Mouse (Mus musculus) ovary, adult 18-20 months (tissue): ENCODE data around the gene Isca2.

Experiments used
- DNase-seq: peaks from one replicate; pipeline ENCODE4 v3.0.0; 2022; ENCODE audit warnings: low spot score, mixed read lengths

The Isca2 gene

DNA sequence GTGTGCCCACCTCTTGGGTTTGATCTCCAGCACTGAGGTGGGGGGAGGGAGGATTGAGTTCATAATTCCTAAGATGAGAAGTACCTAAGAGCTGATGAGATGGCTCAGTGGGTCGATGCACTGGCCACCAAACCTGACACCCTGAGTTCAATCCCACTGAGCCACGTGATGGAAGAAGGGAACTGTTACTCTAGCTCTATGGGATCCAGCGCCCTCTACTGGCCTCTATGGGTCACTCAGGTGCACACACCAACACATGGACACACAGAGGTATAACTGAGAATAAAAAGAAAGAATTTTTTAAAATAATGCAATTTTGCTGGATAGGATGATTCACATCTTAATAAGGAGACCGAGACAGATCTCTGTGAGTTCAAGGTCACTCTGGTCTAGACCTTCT, 45.4 kb downstream of the Isca2 start:
- DNase-seq = no peak

DNA sequence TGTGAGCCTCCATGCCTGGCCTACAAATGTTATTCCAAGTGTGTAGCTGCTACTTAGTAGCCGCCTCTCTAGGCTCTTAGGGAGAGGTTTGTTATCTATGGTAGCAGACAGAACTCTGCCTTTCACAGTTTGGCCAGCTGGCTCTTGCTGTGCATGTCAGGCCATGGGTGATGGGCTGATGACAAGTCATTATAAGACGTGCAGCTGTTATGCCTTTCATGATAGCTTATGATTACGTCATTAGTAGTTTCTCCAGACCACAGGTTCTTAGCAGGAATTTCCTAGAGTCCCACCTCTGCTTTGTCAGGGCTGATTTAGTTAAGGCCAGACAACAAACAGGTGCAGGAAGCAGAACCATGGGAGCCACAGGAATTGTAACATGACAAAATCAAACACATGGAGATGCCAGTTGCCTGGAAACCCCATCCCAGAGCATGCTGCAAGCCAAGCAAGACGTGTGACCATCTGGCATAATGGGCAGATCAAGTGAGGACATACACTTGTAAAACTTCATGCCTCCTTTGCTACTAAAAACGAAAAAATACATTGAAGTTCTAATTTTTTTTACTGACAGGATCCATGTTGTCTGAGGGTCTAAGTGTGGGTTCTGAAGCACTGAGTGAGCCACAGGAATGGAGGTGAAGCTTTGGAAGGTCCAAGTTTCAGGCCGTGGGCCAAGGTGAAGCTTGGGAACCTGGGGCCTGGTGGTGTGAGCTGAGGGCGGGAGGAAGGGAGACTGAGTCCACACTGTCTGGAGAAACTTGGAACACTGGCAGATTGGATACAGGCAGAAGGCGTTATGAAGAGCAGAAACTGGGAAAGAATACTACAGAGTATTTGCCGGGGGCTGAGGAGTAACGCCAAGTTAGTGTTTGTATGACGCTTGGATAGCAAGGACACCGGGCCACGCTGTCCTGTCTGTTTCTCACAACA, 46.5 kb downstream of the Isca2 start:
- DNase-seq = no peak

DNA sequence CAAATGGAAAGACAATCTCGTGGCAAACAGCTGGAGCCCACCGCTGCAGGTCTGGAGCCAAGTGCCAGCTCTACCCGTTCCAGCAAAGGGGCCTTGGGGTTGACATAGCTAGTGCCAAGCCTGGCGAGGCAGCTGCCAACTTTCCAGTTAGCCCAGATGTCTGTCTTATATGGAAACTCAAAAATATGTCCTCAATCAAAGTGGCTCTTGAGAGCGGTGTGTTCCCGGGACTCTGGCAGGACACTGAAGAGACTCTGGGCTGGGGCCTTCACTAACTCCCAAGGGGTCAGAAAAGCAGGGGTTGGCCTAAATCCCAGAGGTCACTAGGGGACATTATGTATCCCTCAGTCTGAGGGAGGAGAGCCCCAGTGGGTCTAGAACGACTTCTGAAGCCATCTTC, 50.5 kb downstream of the Isca2 start:
- no peak for DNase-seq

DNA sequence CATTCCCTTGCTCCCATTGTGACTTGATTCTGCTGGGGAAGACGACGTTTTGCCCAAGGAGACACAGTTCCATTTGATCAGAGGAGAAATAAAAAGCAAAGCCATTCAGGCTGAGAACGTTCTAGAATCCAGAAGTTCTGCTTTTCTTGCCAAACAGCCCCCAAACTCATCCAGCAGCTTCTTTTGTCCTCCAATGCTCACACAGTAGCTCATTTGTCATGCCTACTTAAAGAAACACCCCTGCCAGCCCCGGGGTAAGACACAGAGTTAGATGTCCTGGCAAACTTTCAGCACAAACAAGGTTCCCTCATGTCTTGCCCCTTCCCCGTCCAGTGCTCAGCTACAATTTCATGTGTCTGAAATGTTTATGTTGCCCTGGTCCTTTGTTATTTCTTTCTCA, 51.2 kb downstream of the Isca2 start:
- DNase-seq = no peak
